Mouse (Mus musculus) liver, embryonic 14.5 days (tissue): ENCODE results near the gene Fermt1.

Experiments
- CTCF ChIP-seq: IDR thresholded peaks from 2 replicates; pipeline ENCODE4 v1.5.1; 2016; ENCODE audit warnings: antibody characterized with exemption, low read depth, control low read depth
- EP300 ChIP-seq: IDR thresholded peaks from 2 replicates; pipeline ENCODE4 v1.6.1; 2016; ENCODE audit warnings: antibody characterized with exemption, low read depth

DNA sequence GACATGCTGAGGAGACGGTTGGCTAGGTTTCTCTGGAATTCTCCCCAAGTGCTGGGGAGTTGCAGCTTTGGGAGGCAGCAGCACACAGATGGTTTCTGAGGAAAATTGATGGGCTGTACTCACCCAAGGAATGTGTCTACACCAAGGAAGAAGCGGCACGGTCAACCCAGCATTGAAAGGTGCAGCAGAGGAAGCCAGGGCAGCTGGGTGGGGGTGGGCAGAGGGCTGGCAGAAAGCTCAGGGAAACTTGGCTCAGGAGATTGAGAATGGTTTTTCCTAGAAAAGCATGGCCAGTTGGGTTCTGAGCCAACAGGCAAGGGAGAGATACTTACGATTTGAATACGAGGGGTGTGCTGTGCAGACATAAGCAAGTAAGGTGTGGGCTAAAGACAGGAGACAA is 51.9 kb downstream of the Fermt1 start:
- TF ChIP-seq EP300 (no peak), CTCF (no peak)
